Mouse (Mus musculus): ENCODE results near the gene Acer2. TPM values are rescaled to one million over a fixed set of nuclear protein-coding genes. Genes with fewer than 3 reads are reported as not detected.

Gene Acer2
- polyA plus RNA-seq, 1 experiment, result 3.8 TPM

DNA sequence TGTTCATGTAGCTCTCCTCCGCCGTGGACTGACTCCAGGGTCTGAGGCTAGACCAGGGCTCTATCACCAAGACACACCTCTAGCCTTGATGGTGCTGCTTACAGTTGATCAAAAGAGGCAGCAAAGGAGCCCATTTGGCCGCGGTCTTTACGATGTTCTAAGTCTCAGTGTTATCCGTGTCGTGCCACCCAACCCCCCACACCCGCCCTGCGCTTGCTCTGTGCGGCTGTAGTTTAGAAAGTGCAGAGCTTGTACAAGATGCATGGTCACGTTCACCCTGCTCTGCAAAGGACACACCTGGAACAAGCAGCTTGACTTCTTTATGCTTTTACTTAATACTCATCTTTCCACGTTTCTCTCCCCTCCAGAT lies 11.6 kb downstream of the Acer2 start:
- no peak for DNase-seq (ENCODE audit: low read depth, low spot score)
- WGBS, result 43% methylated on average over 12 of the region's 12 CpGs

DNA sequence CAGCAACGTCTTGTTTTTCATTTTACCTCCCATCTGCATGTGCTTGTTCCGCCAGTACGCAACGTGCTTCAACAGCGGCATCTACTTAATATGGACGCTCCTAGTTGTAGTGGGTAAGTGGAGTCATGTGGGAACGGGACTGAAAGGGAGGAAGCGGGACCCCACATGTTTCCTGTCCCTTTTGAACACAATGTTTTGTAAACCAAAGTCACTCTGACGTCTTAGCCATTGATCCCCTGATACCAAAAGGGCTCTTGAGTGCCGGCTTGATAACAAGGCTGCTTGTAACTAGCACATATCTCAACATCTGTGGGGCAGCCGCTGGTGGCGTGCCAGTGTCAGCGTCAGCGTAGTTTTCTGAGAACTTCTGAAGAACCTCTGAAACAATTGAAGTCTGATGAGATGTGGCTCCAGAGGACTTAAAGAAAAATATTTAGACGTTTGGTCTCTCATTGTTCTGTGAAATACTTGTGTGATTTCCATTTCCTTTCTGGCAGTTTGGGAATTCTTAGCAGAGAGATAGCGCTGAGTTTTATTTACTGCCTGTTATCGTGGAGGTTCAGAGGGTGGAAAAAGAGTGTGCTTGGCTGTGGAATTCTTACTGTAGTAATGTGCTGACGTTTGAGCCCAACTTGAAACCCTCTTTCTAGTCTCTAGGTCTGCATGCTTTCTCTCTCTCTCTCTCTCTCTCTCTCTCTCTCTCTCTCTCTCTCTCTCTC lies 12.1 kb downstream of the Acer2 start:
- 31% methylated on average over 18 of the region's 18 CpGs for WGBS
- no peak for DNase-seq (ENCODE audit: low read depth, low spot score)

DNA sequence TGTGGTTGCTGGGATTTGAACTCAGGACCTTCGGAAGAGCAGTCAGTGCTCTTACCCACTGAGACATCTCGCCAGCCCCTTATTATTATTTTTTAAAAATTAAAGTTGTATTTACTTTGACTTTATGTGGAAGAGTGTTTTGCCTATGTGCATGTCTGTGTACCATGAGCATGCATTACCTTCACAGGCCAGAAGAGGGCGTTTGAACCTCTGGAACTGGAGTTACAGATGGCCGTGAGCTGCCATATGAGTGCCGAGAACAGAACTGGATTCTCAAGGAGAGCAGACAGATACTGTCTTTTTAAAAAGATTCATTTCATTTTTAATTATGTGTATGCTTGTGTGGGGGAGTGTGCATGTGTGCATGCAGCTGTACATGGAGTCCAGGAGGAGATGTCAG lies 13.7 kb downstream of the Acer2 start:
- 80% methylated on average over 5 of the region's 5 CpGs for WGBS
- no peak for DNase-seq (ENCODE audit: low read depth, low spot score)

DNA sequence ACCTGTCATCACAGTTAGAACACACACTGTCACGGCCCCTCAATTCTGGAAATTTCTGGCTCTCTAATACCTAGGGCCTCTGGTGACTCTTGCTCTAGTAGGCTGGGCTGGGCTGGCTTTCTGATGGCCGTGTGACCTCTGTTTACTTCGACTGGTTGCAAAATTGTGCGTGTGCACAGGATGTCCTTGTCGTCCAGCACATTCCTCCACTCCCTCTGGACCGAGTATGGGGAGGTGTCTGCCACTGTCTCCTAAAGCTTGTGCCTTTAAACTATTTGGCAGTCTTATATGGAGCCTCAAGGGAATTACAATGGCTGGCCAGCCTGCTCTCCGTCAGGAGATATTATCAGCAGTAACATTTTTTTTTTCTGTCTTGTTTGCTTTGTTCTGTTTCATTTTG lies 23.2 kb downstream of the Acer2 start:
- no peak for DNase-seq (ENCODE audit: low read depth, low spot score)
- 62% methylated on average over 7 of the region's 7 CpGs for WGBS

DNA sequence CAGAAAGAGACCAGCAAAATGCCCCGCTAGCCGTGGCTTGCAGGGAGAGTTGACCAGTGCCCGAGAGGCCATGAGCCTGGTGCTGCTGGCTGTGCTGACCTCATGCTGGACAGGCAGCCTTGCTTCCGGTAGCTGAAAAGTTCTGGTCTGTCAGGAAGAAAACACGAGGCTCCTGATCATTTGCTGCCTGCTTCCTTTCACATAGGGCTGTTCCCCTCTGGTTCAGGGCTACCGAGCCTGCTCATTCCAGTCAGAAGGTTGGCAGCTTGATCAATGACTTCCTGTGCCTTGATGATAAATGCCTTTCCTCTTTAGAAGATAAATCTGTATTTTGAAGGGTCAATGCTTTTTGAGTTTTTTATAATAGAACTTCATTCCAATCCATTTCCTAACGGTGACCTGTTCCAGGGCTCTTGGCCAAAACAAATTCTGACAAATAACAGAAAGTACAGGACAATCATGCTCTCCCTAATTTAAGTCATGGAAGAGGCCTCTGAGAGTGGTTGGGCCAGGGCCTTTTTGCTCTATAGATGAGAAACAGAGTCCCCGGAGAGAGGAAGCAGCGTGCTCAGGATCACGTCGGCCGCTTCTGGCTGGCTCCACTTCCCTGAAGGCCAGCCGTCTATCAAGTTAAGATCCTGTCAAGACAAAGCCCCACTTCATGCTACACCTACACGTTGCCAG lies 24.7 kb downstream of the Acer2 start:
- DNase-seq (ENCODE audit: low read depth, low spot score), result no peak
- WGBS, result 48% methylated on average over 14 of the region's 14 CpGs

DNA sequence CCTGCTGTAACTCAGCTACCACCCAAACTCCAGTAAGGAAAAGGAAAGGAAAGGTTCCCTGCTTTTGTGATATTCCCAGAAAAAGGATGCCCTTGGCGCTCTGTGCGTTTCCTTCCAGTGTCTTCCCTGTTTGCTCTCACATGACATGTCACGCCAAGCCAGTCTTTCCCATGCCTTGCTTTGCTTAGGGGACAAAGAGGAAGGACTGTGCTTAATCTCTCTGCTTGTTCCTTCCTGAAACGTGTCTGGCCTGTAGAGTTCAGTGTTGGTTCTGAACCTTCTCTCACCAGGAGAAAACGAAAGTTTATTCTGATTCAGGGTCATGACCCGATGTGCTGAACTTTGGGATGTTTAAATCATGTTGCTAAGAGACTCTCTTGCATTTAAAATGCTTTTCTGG lies 28.2 kb downstream of the Acer2 start:
- WGBS, result 43% methylated on average over 6 of the region's 6 CpGs

DNA sequence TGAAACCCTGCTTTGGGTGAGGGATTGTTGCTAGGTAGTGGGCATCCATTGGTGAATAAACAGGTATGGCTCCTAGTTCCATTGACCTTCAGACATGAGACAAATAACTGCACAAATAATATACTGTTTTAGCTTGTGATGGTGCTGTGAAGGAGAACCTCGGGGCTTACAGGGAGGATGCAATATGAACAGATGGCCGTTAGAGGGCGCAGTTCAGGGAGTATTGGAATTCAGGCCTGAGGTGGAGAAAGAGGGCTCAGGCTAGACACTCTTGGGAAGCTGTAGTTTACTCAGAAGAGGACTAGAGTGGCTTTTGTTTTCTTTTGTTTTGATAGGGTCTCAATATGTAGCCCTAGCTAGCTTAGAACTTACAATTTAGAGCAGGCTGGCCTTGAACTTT lies 30.8 kb downstream of the Acer2 start:
- 34% methylated on average over 3 of the region's 3 CpGs for WGBS

More for the DNA sequence above, 28.2 kb downstream of the Acer2 start:
- no peak for DNase-seq (ENCODE audit: low read depth, low spot score)

DNA sequence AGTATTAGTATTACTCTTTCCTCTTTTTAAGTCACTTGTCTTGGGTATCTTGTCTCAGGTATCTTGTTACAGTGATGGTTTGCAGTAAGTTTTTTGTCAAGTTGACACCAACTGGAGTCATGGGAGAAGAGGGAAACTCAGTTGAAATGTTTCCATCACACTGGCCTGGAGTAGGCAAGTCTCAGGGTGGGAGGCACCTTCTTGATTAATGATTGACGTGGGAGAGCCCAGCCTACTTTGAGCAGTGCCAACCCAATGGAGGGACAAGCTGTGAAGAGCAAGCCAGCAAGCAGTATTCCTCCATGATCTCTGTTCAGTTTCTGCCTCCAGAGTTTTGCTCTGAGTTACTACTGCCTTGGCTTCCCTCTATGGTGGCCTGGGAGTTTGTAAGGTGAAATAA lies 31.7 kb downstream of the Acer2 start:
- 90% methylated on average over 1 of the region's 1 CpGs for WGBS

More for the DNA sequence above, 30.8 kb downstream of the Acer2 start:
- DNase-seq (ENCODE audit: low read depth, low spot score), result no peak

DNA sequence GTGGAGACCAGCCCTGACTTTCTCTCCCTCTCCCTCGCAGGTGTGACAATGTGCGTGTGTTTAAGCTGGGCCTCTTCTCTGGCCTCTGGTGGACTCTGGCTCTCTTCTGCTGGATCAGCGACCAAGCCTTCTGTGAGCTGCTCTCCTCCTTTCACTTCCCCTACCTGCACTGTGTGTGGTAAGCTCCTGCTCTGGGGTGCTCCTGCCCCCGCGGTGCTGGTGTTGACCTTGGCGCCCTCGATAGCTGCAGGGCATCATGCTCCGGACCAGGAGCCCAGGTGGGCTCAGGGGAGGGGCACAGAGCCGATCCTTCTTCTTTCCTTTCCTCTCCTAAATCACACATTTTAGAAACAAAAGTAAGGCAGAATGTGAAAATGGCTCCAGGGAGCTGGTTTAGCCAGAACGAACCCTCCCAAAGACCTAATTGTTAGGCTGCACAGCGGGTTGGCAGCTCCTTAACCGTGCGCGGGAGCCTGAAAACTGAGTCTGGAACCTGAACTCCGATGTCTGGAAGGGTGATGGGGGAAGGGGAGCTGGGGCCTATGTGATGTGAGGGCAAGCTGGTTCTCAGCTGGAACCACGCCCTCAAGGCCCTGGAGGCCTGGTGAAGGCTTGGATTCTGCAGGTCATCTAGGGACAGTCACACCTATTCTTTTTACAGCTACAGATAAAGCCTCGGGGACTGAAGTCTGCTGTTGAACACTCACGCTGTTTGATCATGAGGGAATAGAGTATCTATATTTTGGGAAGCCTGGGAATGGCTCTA lies 37.6 kb downstream of the Acer2 start:
- 31% methylated on average over 18 of the region's 18 CpGs for WGBS
- peak; percentile 50 for DNase-seq (ENCODE audit: low read depth, low spot score)

More for the DNA sequence above, 31.7 kb downstream of the Acer2 start:
- no peak for DNase-seq (ENCODE audit: low read depth, low spot score)

DNA sequence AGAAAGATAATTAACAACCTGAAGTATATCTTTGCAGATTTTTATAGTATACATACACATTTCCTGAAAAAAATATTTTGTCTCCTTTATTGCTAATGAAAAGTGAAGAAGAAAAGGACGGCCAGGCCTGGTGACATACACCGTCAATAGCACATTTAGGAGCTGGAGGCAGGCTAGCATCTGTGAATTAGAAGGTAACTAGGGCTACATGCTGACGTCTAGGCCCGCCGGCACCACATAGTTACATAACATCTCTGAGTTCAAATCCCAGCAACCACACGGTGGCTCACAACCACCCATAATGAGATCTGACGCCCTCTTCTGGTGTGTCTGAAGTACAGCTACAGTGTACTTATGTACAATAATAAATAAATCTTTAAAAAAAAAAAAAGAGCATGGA lies 38.6 kb downstream of the Acer2 start:
- DNase-seq (ENCODE audit: low read depth, low spot score), result no peak
- WGBS, result 82% methylated on average over 7 of the region's 7 CpGs

DNA sequence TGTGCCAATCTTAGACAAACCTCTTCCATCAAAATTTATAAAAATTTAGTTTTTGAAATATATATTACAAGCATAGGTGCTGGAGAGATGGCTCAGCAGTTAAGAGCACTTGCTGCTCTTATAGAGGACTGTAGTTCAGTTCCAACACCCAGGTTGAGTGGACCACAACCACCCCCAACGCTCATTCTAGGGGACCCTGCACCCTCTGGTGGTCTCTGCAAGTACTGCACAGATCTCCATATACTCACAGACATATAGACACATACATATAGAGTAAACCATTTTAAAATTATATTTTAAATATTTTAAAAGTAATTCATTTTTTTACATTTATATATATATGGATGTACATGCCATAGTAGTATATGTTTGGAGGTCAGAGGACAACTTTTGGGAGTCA lies 41.9 kb downstream of the Acer2 start:
- WGBS, result 63% methylated on average over 1 of the region's 1 CpGs
- DNase-seq (ENCODE audit: low read depth, low spot score), result no peak

DNA sequence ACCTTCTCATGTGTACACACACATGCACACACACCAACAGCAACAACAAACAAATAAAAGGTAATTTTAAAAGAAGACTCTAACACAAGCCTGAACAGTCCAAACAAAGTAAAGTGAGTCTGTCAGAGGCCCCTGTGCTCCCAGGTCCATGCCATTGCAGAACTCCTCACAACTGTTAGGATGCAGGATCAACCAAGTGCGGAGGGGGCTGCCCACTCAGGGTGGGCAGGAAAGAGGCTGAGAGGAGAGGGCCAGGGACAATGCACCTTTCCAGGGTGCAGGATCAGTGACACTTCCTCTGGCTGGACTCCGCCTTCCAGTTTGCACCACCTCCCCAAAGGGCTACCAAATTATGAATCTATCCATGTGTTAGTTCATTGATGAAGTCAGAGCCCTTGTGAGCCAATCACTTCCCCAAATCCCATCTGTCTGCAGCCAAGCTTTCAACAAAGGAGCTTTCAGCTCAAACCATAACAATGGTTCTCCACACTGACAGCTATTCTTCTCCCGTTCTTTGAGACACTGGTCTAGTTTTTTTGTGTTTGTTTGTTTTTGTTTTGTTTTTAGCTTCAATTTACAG lies 49.4 kb downstream of the Acer2 start:
- 91% methylated on average over 3 of the region's 3 CpGs for WGBS
- DNase-seq (ENCODE audit: low read depth, low spot score), result no peak

DNA sequence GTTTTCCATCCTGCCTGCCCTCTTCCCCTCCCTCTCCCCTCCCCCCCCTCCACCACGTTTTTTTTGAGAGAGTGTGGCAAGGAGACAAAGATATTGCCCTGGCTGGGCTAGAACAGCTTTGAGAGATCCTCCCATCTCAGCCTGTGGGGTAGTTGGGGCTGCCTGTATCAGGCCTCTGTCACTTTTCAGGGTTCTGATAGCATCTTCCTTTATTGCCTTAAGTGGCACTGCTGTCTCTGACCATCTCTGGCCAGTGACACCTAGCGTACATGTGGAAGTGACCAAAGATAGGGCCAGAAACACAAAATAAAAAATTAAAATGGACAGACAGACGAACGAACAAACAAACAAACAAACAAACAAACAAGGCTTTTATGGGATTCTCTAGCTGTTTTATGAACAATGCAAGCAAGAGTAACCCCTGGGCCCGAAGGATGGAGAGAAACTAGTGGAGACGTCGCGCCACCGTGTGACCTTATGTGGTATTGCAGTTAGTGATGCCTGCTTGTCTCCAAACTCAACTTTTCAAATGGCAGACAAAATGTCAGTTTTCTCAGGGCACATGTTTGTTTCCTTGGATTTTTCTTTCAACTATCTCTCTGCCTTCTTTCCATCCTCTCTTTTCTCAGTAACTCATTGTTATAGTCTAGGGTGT lies 50.7 kb downstream of the Acer2 start:
- 10% methylated on average over 9 of the region's 9 CpGs for WGBS
- no peak for DNase-seq (ENCODE audit: low read depth, low spot score)

DNA sequence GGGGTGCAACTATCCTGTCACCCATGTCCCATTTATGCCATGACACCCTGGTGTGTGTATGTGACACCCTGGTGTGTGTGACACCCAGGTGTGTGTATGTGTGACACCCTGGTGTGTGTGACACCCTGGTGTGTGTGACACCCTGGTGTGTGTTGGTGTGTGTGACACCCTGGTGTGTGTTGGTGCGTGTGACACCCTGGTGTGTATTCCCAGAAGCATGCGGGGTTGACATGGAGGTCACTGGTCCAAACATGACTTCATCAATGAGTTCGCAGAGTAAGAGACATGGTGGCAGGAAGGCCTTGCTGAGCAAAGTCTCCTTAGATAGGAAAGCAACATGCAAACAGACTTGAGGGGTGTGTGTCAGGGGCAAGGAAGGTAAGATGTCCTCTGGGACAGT lies 52.8 kb downstream of the Acer2 start:
- no peak for DNase-seq (ENCODE audit: low read depth, low spot score)
- 91% methylated on average over 3 of the region's 3 CpGs for WGBS

DNA sequence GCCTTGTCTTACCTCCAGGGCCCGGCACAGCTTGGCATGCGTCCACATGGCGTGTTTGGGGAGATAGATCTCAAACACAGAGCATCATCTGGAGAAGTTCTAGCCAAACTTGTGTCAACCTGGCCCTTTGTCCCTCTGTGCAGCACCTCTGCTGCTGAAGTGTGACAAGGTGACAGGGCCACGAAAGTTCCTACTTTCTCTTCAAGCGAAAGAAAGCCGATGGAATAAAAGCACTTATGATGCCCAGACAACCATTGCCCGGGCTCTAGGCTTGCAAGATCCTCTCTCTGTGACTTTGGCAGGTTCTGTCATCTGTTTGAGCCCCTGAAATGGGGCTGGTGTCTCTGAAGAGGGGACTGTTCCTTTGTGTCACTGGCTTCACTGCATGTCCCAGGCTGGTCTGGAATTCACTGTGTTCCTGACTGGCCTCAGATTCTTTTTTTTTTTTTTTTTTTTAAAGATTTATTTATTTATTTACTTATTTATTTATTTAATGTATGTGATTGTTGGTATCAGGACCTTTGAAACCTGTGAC lies 56.0 kb downstream of the Acer2 start:
- WGBS, result 84% methylated on average over 7 of the region's 7 CpGs
- DNase-seq (ENCODE audit: low read depth, low spot score), result no peak

DNA sequence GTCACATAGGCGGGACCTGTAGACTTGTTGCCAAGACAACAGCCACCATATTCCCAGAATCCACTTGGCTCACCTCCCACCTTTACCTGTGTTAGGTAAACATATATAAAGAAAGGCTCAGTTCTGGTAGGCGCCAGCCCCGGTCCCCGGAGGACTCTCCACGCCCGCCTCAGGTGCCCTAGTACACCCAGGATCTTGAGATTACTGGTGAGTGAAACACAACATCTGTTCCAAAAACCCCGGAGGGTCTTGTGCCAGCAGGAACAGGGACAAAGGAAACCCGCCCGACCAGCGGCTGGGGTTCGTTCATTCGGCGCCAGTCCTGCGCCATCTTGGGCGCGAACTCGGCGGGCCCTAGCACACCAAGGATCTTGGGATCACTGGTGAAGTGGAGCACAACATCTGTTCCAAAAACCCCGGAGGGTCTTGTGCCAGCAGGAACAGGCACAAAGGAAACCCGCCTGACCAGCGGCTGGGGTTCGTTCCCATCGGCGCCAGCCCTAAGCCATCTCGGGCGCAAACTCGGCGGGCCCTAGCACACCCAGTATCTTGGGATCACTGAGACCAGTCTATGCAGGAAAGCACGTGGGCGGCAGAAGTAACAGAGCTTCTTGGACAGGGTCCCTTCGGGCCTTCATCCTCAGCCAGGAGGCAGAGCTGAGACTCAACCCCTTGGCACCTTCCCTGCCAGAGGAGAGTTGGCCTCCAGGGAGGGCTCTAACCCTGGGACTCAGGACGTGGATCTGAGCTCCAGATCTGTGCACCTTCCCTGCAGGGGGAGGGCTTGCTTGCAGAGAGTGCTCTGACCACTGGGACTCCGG lies 56.6 kb downstream of the Acer2 start:
- WGBS, result 11% methylated on average over 33 of the region's 33 CpGs
- no peak for DNase-seq (ENCODE audit: low read depth, low spot score)

DNA sequence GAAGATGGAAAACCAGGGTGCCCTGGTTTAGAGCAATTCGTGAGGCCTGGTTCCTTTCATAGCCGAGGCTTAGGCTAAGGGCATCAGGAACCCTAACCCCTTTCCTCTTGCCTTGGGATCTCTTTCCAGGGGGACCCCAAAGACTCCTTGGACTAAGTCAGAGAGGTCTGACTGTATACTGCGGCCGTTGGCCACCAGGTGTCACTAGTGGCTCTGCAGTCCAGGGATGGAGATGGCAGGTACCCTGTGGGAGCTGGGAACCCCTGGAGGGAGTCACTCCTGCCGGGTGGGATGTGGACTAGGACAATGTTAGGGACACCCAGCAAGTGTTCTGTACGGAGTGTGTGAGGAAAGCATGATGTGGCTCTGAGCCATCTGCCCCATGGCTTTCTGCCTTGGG lies 58.8 kb downstream of the Acer2 start:
- WGBS, result 90% methylated on average over 6 of the region's 6 CpGs
- DNase-seq (ENCODE audit: low read depth, low spot score), result no peak

DNA sequence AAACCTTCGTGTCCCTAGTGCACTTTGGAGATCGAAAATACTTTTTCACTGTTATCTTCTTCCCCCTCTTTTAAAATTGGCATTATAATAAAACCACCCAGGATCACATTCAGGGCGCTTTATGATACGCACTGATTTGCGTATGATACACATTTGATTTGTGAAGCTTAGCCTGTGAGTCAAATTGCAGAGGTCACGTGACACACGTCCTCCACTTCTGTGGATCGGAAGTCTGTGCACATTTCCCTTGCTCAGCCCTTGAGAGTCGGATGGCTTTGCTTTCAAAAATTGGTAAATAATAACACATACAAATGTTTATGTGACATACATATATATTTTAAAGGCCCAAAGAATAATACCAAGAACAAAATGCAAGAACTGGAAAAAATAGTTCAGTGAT lies 62.0 kb downstream of the Acer2 start:
- 94% methylated on average over 9 of the region's 9 CpGs for WGBS
- DNase-seq (ENCODE audit: low read depth, low spot score), result no peak

DNA sequence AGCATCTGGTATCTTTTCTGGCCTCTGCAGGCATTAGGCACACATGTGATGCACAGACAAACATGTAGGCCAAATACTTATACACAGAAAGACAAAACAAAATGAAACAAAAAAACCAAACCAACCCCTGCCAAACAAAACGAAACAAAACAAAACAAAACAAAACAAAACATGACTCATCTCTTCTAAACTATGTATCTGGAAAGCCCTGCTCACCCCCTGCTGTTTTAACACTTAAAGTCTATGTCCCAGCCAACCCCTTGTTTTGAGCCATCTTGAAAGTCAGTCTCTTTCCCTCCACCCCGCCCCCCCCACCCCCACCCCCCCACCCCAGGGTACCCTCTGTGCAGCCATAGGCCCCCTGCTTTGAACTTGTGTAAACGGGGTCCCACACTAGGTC lies 62.5 kb downstream of the Acer2 start:
- 60% methylated on average over 3 of the region's 3 CpGs for WGBS
- DNase-seq (ENCODE audit: low read depth, low spot score), result no peak

Data from large intestine, adult 2 months (tissue).